Mouse (Mus musculus) heart, postnatal 25 days (tissue): ENCODE measurements around the gene Lgi1. TPM values are rescaled to one million over a fixed set of nuclear protein-coding genes. Genes with fewer than 3 reads are reported as not detected.

ENCODE experiments used
- DNase-seq: peaks from one replicate; pipeline ENCODE4 v3.0.0; 2022; ENCODE audit warnings: low spot score
- intact Hi-C: fragments of 180-260 bp; cut with DNase I; formaldehyde crosslinking; loops from one replicate; pipeline ENCODE4 v1.15.1; 2025
- total RNA-seq, 2 experiments: library from RNA; stranded (reverse); gene quantifications; 2 replicates each; pipeline ENCODE4 v1.2.3; 2021

Gene Lgi1
- total RNA-seq, result 1 to 10 TPM; 2.9 to 5.0 TPM

DNA sequence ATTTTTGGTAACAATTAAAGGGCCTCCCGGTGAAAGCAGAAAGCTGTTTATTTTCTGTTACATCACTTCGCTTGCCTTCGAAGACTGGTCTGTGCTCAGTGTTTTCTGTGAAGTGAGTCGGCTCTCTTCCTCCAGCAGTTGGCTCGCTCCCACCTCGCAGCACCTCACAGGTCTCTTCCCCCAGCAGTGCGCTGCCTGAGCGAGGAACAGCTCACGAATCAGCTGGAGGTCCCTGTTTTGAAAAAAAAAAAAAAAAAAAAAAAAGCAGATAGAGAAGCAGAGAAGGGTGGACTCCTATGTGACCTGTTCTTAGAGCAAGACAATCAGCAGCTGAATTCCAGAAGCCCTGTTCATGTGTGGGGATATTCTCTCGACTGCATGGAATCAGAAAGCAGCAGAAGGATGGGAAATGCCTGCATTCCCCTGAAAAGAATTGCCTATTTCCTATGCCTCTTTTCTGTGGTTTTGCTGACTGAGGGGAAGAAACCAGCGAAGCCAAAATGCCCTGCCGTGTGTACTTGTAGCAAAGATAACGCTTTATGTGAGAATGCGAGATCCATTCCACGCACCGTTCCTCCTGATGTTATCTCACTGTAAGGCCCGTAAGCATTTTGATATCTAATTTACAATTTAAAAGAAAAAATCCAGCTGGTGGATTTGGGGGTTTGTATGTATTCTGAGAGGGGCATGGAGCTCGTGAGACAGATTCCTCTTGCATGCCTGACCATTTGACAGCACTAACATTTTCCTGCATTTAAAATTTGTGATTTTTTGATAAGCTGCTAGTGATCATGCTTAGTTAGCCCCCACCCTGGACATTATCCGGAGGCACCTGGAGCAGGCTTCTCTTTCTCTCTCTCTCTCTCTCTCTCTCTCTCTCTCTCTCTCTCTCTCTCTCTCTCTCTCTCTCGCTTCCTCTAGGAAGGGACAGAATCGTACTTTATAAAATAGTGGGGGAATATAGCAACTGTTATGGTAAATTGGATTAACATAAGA is at the start of gene Lgi1:
TSS of gene Lgi1 (plus strand) at position 32 of the 996 bp plus-strand sequence.
- no peak for DNase-seq
- intact Hi-C loops, result no loop called here

DNA sequence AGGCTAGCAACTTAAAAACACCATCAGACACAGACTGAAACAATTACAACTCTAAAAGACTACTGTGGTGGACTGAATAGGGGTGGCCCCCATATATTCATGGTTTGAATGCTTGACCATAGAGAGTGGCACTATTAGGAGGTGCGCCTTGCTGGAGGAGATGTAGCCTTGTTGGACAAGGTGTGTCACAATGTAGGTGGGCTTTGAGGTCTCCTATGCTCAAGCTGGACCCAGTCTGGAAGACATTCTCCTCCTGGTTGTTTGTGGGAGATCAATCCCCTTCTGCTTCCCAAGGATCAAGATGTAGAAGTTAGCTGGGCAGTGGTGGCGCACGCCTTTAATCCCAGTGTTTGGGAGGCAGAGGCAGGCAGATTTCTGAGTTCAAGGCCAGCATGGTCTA is 46.6 kb upstream of the Lgi1 start:
- intact Hi-C loops, result no loop called here
- DNase-seq, result no peak

DNA sequence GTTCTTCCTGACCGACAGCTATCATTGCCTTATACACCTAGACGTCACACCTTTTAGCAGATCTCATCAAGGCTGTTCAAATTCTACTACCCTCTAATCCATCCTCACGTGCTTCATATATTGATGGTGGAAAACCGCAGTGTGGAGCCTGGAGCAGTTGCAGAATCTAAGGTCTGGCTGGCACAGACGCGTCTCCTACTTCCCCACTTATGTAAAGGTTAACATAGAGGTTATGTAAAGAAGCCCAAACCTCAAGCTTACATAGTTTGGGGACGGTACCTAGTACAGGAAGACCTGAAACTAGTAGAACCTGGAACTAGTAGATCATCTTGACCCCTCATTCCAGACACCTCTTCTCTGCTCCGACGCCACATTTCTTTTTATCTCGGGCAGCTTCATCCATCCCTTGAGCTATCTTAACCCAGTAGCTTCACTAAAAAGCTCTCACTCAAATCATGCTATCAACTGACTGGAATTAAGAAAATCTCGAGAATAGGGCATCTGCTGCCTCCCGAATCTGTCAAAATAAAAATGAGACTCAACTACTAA is 40.9 kb upstream of the Lgi1 start:
- intact Hi-C loops, result no loop called here
- no peak for DNase-seq

DNA sequence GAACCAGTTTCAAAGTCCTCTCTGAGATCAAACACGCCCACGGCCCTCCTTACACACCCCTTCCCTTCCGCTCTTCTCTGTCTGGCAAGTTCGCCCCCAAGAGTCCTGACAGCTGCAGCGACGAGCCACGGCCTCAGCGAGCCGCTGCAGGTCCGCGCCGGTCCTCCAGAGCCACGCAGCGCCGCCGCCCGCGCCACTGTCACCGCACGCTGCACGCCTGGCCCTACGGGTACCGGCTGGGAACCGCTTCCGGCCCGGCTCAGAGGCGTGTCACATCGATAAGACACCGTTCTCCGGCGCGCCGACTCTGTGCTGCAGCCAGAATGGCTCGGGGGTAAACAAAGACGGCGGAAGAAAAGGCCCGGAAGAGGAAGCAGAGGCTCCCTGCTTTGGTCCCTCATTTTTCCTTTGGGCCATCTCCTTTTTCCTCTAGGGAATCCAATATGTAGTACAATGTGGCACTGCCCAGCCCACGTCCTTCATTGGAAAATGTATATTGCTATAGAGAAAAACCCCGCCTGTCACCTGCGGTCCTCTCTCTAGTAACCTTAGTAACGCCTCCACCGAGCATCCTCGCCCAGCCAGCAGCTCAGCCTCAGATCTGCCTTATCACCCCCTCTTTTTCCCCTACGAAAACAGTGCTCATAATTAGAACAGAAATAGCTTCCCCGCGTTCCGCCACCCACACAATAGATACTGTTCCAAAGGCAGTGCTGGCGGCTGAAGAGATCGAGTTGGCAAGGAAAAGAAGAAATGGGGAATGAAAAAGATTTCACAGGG is 40.2 kb upstream of the Lgi1 start, which contains the start of gene Fra10ac1:
TSS of gene Fra10ac1 (minus strand) at position 252 of the 780 bp plus-strand sequence.
- intact Hi-C loops, result no loop called here
- DNase-seq, result peak; percentile 77

DNA sequence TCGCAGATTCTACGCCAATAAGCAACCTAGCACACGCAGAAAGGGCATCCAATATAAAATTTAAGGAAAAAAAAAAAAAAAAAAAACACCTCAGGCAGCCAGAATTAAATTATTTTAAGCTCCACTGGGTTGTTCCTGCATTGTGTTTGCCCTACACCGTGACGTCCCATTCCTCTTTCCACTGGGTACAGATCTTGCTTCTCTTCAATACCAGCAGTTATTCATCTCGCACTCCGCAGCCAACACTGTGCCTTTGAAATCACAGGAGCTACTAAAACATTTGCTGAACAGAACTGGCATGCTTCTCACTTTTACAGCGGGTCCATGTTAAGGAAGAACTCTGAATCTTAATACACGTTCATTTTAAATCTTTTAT is 39.7 kb upstream of the Lgi1 start:
- DNase-seq, result no peak
- intact Hi-C loops, result no loop called here

DNA sequence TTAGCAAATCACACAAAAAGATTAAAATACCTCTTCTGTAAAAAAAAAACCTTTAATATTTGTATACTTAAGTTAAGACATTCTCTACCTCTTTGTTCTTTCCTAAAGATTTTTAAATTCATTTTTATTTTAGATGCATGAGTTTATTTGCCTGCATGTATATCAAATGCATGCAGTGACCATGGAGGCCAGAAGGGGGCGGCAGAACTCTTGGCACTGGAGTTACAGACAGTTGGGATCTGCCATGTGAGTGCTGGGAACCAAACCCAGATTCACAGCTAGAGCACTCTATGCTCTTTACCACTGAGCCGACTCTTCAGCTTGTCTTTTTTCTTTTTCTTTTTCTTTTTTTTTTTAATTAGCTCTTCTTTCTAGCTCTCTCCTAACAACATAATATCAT is 35.6 kb upstream of the Lgi1 start:
- DNase-seq, result no peak
- intact Hi-C loops, result no loop called here

DNA sequence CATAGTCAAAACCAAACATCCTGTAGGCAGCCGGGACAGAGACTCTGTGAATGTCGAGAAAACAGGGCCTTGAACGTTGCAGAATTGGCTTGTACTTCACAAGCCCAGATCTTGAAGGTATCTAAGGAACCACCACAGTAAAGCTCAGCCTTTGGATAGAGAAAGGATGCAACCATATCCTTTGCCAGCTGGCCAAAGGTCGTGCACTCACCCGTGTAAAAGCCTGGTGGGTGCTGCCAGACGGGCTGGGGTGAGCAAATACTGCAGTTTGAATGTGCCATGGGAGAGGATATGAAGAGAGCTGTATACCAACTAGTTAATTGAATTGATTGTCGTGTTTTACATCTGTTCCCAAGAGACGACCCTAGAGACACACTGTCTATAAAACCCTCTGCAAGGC is 32.2 kb upstream of the Lgi1 start:
- intact Hi-C loops, result no loop called here

DNA sequence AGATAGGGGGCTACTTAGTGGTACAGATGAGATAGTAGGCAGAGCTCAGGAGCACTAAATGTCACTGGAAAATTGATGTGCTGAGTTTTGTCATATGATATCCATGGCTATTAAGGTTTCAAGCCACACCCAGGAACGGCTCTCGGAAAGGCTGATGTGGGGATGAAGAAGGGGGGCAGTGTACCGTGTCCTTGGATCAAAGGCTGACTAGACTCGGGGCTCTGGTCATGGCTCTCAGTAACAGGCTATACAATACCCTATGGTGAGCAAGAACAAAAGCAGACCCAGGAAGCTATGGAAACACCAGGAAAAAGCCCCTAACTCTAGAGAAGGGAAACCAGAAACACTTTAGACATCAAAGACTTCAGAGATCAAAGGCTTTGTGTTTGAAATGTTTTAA is 31.8 kb upstream of the Lgi1 start:
- intact Hi-C loops, result no loop called here

More for the DNA sequence above, 32.2 kb upstream of the Lgi1 start:
- no peak for DNase-seq

DNA sequence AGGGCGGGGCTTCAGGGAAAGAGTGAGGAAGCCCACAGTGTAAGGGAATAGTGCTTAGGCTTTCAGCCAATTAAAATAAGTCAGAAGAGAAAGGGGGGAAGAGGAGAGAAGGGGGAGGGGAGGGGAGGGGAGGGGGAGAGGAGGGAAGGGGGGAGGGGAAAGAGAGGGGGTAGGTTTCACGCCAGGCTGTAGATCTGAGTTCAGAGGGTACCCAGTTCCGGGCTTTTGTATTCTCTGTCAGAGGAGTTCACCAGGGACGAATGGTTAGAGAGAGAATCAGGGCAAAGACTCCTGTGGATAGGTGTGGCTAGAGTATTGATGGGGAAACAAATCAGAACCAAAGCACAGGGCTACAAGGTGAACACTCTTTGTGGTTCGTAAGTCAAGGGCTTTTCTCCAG is 27.8 kb upstream of the Lgi1 start:
- no peak for DNase-seq
- intact Hi-C loops, result no loop called here

More for the DNA sequence above, 31.8 kb upstream of the Lgi1 start:
- DNase-seq, result no peak

DNA sequence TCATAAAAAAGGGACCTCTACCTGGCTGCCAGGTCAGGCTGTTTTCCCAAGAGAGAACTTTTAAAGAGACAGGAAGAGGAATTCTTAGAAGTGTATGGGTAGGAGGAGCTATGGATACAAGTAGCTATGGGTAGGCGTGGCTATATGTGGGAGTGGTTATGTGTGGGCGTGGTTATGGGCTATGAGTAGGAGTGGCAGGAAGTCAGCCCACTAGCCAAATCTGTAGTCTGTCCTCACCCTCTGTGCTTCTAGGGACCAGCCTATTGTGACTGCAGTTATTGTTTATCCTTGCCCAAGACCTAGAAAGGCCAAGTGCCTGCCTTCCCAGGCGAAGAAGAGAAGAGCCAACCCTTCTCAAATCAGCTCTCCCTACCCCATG is 26.5 kb upstream of the Lgi1 start:
- no peak for DNase-seq
- intact Hi-C loops, result no loop called here

DNA sequence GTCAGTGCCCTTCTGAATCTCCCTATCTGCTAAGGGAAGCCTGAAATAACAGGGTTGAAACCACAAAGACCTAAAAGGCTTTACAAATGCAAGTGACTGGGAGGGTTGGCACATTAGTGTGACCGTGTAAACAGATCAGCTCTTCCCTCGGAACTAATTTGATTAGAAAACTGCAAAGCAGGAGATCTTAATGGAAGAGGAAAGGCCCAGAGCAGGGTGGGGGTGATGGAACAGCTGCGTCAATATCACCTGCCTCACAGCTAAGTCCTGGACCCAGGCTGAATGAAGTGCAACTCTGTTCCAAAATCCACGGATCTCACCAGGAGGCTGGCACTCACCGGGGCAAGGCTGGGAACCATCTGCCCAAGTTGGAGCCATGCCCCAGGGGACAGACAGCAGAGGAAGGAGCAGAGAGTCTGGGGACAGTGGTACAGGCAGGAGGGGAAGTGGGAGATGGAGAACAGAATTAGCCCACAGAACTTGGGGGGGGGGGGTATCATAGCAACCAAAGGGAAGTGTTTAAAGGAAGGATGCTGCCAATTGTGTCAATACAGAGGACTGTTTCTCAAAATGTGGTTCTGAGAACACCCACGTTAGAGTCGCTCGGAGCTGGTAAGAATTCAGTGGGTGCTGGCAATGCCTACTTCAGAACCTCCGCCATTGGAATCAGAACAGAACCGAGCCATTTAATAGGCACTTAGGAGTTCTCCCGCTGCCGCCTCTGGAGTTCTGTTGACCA is 26.0 kb upstream of the Lgi1 start:
- DNase-seq, result no peak
- intact Hi-C loops, result no loop called here

DNA sequence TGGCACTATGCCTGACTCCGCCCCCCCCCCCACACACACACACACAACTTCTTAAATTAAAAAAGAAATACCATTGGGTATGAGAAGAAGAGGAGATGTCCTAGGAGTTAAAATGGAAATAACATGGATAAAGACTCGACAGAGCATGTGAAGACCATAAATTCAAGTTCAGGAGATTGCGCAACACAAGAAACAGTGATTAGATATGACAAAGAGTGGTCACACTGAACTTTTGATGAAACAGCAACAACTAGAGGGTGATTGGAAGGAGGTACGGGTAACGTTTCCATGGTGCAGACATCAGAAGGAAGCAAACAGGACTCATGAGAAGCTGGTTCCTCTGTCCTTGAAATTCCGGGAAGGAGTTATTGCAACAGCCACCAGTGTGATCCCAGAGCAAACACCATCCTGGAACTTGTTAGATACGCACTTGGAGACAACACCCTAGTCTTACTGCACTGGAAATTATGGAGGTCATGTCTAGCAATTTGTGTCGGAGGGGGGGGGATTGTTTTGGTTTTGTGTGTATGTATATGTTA is 22.0 kb upstream of the Lgi1 start:
- DNase-seq, result no peak

DNA sequence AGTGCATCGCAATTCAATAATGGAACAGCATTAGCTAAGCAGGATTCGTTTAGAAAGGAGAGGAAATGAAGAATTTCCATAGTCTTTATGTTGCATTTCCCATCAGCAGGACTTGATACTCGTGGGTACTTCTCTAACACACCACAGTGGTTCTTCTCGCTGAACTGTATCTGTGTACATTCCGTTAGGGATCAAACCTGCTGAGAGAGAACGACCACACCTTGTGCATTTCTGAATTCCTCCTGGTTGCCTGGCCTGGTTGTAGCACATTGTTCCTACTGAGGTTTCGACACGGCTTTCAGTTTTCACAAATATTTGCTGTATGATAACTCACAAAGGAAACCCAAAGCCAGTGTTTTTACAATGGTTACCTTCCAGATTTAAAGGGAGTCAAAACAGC is 19.6 kb upstream of the Lgi1 start:
- intact Hi-C loops, result no loop called here
- DNase-seq, result no peak

More for the DNA sequence above, 22.0 kb upstream of the Lgi1 start:
- intact Hi-C loops, result no loop called here

DNA sequence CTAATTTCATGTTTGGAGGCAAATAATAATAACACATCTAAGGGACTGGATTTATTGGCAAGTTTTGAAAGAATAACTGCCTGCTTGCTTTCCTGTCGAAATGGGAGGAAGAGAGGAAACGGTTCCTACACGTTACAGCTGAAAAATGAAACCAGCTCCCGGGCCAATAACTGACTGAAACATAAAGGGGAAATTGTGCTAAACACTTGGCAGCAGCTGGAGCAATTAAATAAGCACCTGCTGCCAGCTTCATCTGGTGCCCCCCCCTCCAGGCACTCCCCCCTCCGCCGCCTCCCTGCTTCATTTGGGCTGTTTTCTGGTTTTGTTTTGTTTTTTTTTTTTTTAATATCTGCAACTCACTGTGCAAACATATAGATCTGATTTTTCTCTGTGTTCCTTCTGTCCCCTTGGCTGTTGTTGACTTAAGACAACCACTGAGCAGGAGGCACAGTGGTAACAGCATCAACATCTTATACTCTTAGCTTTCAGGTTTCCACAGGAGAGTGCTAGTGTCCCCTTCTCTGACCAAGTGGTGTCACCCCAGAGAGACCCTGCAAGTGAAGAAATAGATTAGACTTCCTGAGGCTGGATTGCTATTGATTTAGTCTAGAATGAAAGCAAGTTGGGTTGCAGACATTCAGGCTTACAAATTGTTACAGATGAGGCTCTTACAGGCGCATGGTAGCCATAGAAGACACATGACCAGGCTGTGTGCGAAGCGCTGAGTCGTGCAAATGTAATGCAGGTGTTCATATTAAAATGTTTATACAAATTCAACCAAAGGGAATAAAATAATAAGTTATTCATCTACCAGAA is 18.8 kb upstream of the Lgi1 start:
- intact Hi-C loops, result no loop called here
- no peak for DNase-seq

DNA sequence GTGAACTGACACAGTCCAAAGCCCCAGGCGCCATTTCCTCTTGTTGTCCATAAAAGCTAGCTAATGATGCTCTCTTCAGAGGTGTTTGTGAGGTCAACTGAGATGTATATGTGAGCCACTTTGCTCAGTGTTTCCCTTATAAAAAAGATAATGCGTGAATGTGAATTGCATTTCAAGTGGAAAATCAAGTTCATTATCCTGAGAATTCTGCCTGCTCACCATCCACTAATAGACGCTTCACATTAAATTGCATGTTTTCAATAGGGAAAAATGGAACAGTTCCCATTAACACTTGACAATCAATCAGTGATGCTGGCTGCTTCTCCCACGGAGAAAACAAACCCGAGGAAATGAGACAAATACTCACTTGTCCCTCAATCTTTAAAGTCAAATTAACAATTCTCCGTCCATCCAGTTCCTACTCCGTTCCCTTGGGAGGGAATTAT is 18.1 kb upstream of the Lgi1 start:
- intact Hi-C loops, result no loop called here
- DNase-seq, result no peak

DNA sequence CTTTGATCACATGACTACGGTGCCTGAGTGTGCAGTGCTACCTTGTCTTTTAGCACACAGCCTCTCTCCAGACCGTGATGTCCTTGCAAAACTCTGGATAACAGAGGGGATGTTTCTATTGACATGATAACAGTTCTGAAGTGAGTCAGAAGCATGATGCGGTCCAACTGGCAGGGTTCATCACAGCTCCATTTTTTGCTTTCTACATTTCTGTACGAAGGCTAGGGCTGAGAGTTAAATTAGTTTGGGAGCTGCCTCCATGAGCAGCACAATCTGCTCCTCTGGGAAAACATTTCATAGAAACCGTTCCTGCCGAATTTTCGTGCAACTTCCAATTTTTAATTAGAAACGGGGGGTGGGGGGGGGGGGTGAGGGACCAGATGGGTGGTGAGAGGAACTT is 14.7 kb upstream of the Lgi1 start:
- no peak for DNase-seq
- intact Hi-C loops, result no loop called here

DNA sequence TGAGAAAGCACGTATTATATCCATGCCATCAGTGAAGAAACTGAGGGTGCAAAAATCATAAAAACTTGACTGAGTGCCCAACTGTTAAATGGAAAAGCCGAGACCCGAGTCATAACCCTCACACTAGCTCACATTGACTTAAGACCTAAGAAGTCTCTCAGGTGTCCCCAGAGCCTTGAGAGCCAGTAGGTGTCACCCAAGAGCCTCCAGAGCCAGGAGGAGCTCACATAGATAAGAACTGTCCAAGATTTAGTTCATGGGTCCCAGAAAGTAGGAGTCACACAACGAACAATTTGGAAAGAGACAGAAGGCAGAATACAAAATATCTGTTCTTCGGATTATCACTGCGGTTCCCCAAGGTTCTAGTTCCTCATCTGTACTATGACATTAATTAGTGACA is 10.5 kb upstream of the Lgi1 start:
- intact Hi-C loops, result loop anchor here (1.0 to 2.0 kb wide), 2 partner anchors 71 to 99 kb away; no protein-coding TSS in a partner anchor

DNA sequence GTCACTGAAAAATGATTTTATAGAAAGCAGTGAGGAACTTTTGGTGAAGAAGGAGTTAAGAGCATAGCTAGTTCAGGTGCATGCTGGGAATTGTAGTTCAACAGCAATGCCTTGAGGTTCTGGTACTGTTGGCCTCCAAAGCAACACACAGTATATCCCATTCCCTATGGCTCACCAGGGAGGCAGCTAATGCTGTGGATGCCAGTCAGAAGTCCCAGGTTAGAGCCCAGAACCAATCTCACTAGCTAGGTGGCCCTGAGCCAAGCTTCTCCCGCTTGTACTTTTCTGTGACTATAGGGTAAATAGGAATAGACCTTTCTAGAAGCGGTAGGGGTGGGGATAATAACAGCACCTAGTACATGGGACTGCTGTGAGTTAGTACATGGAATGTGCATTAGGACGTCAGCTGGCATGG is 5.7 kb upstream of the Lgi1 start:
- DNase-seq, result no peak
- intact Hi-C loops, result no loop called here

More for the DNA sequence above, 10.5 kb upstream of the Lgi1 start:
- DNase-seq, result no peak

DNA sequence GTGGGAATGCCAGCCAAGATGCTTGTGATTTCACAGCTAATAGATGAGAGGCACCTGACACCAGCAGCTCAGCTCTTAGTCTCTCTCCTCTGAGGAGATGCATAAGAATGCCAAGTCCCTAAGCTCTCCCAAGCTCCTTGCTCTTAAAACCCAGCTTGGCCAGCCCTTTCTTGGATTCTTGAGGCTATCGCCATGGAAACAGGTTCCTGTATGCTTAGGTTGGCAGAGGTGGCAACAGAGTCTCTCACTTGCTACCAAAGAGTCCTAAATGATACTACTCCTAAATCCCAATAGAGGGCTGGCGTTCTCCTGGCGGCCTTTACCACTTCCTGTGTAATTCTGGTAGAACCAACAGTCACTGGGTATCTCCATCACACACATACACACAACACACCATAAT is 4.9 kb upstream of the Lgi1 start:
- intact Hi-C loops, result no loop called here

More for the DNA sequence above, 4.9 kb upstream of the Lgi1 start:
- no peak for DNase-seq
